In genomic region chr9:116863626-116864025, GRCm38 (mm10) we compare ENCODE assay signal across 11 mouse cellular contexts.
A peak's percentile ranks its signal among the peaks of the same experiment; 100 is the strongest.
DNase-seq lines count a peak whose midpoint lies in the region; ATAC-seq and TF ChIP-seq lines count a peak whose summit lies in the region.
"Had no signal": no experiment of that assay in that cellular context is flagged by ENCODE, and none has a peak within 500 bp of the region (broad histone marks: within the 10 kb centered on the region; RNA-seq: fewer than 3 reads in every experiment).

No protein-coding gene starts in this region.

- H3K27ac ChIP-seq in kidney, embryonic 14.5 days (ENCODE audit: low read depth, low read length): no peak overlapping the region
- H3K27ac ChIP-seq in midbrain, postnatal 0 days (ENCODE audit: low read depth, low read length): no peak overlapping the region

- no peak overlapping the region for H3K9ac ChIP-seq in kidney, embryonic 14.5 days (ENCODE audit: low read depth, low read length)
- H3K9ac ChIP-seq in midbrain, postnatal 0 days (replicated peaks; ENCODE audit: low read length, poor library complexity, severe bottlenecking): no peak overlapping the region

- peak; percentile 51 for DNase-seq in kidney, adult 11 months
- peak; percentile 53 for DNase-seq in forelimb bud, embryonic 11.5 days (ENCODE audit: low read depth, low spot score)
- peak; percentile 48 to 71 for DNase-seq in kidney, adult 8-10 months
- peak; percentile 27 for DNase-seq in midbrain, postnatal 0 days (ENCODE audit: low spot score)
- no peak for DNase-seq in layer of hippocampus, postnatal 25 days (ENCODE audit: extremely low spot score in 1 of 2, low spot score in 1 of 2)
- no peak for DNase-seq in cerebellum, adult 9-11 months
- DNase-seq: cerebellum, adult 9-10 months; layer of hippocampus, postnatal 36 days; lung, adult 2 months; thymus, postnatal 25 days had no signal

- ATAC-seq in kidney, embryonic 14.5 days (ENCODE audit: low FRiP score, low TSS enrichment): no peak
- ATAC-seq in midbrain, postnatal 0 days (ENCODE audit: low FRiP score): no peak

- 0 out of 2 replicates have a peak, but pooled peaks cover 3% of the 10 kb centered on the region for H3K9me3 ChIP-seq in kidney, embryonic 14.5 days (ENCODE audit: control insufficient read depth, low read length)
- H3K9me3 ChIP-seq in midbrain, postnatal 0 days (ENCODE audit: low read length): 0 out of 2 replicates have a peak, but pooled peaks cover 4% of the 10 kb centered on the region

- no peak overlapping the region for H3K4me2 ChIP-seq in kidney, embryonic 14.5 days (replicated peaks; ENCODE audit: low read depth, low read length)
- H3K4me2 ChIP-seq in midbrain, postnatal 0 days (ENCODE audit: low read depth, low read length, poor library complexity, severe bottlenecking): no peak overlapping the region

- TF ChIP-seq CTCF in midbrain, postnatal 0 days (IDR thresholded peaks at IDR 0.05): no peak

- no peak overlapping the region for H3K4me3 ChIP-seq in kidney, embryonic 14.5 days (ENCODE audit: low read length)
- H3K4me3 ChIP-seq in midbrain, postnatal 0 days (ENCODE audit: low read depth, low read length): no peak overlapping the region

- H3K27me3 ChIP-seq in kidney, embryonic 14.5 days (ENCODE audit: control insufficient read depth, insufficient read depth, low read length): no peaks in the 10 kb centered on the region
- no peaks in the 10 kb centered on the region for H3K27me3 ChIP-seq in midbrain, postnatal 0 days (ENCODE audit: insufficient read depth, low read length)

- 24% methylated on average over 4 of the region's 4 CpGs for WGBS in kidney, embryonic 14.5 days
- WGBS in midbrain, postnatal 0 days: 53% methylated on average over 4 of the region's 4 CpGs

- no peaks in the 10 kb centered on the region for H3K36me3 ChIP-seq in kidney, embryonic 14.5 days (ENCODE audit: control insufficient read depth, insufficient read depth, low read length)
- H3K36me3 ChIP-seq in midbrain, postnatal 0 days (ENCODE audit: insufficient read depth, low read length): no peaks in the 10 kb centered on the region

- peaks cover 5% of the 10 kb centered on the region; the same call in 1 of the 2 replicates for H3K4me1 ChIP-seq in kidney, embryonic 14.5 days (ENCODE audit: control insufficient read depth, insufficient read depth, low read length)
- H3K4me1 ChIP-seq in midbrain, postnatal 0 days (ENCODE audit: insufficient read depth, low read length): no peaks in the 10 kb centered on the region

Comparison
In these comparisons a context has a peak if more than half of its experiments do, and no peak if none do; other contexts are left out.
1. DNase-seq: peak in kidney, adult 11 months (single experiment), forelimb bud, embryonic 11.5 days (single experiment), kidney, adult 8-10 months (2 of 2) and midbrain, postnatal 0 days (single experiment); none in layer of hippocampus, postnatal 25 days (0 of 2) and cerebellum, adult 9-11 months (single experiment).